Mouse (Mus musculus) ES-Bruce4 (cell line): ENCODE results near the gene Zfp599.

Experiments
- CTCF ChIP-seq: IDR thresholded peaks from one replicate; pipeline ENCODE4 v1.8.1; 2011; ENCODE audit warnings: low read depth, low read length
- EP300 ChIP-seq: IDR thresholded peaks from 2 replicates; pipeline ENCODE4 v1.6.1; 2011; ENCODE audit warnings: low read depth, low read length; ENCODE audit not compliant: insufficient read depth
- POLR2A ChIP-seq: IDR thresholded peaks from one replicate; pipeline ENCODE4 v1.8.1; 2011; ENCODE audit warnings: low read length; ENCODE audit not compliant: insufficient read depth

DNA sequence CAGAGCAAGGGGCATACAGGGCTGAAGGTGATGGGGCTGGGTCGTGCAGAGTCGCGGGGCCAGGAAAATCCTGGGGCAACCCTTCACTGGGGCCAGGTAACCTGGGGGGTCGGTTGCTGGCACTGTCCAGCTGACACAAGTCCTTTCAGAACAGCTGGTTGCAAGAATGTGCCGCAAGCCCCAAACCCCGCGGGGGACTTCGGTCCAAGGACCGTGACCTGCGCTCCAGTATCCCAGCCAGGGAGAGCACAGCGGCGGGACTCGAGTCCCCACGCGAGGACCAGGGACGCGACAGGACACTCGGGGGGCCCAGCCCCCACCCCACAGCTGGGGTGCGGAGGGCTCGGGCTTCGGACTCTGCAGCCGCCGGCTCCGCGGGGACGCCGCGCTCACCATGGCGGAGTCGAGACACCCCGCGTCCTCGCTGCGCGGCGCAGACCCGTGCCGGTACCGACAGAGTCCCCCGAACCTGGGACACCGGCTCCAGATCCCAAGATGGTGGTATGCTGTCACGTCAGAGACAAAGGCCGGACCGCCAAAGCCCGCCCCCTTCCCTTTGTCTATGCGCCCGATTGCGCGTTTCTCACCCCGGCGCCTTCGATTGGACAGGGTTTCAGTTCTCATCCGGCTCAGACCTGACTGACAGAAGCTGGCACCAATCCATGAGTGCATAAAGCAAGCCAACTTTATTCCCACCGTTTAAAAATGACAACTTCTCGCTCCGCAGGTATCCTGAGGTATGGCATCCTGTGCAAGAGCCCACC, 47.6 kb upstream of the Zfp599 start, which contains the start of gene Zfp810:
- no peak for TF ChIP-seq POLR2A
- TF ChIP-seq CTCF = no peak
- no peak for TF ChIP-seq EP300
